Mouse (Mus musculus) testis, adult 2 months (tissue): ENCODE measurements around the gene Fkbp14. TPM values are rescaled to one million over a fixed set of nuclear protein-coding genes. Genes with fewer than 3 reads are reported as not detected.
A peak's percentile ranks its signal among the peaks of the same experiment; 100 is the strongest.

Experiments
- H3K27ac ChIP-seq: fragments of 200-500 bp; 2 replicates; pipeline ENCODE4 v1.5.1; 2012; ENCODE audit warnings: low read depth, low read length; ENCODE audit not compliant: control insufficient read depth, insufficient read depth
- H3K27me3 ChIP-seq: fragments of 200-500 bp; 2 replicates; pipeline ENCODE4 v1.6.1; 2012; ENCODE audit warnings: mild to moderate bottlenecking, low read length, moderate library complexity; ENCODE audit not compliant: control insufficient read depth, insufficient read depth
- H3K36me3 ChIP-seq: fragments of 200-500 bp; 2 replicates; pipeline ENCODE4 v1.6.1; 2012; ENCODE audit warnings: mild to moderate bottlenecking, low read length; ENCODE audit not compliant: control insufficient read depth, insufficient read depth
- H3K4me1 ChIP-seq: fragments of 200-500 bp; 2 replicates; pipeline ENCODE4 v1.6.1; 2012; ENCODE audit warnings: low read length; ENCODE audit not compliant: control insufficient read depth, insufficient read depth
- H3K4me3 ChIP-seq: fragments of 200-500 bp; 2 replicates; pipeline ENCODE4 v1.5.1; 2012; ENCODE audit warnings: low read depth, mild to moderate bottlenecking, low read length, moderate library complexity, mixed read lengths; ENCODE audit not compliant: control insufficient read depth
- CTCF ChIP-seq: fragments of 200-500 bp; IDR thresholded peaks from 2 replicates; pipeline ENCODE4 v1.5.1; 2012; ENCODE audit warnings: low read depth, mild to moderate bottlenecking, inconsistent platforms, low read length, moderate library complexity; ENCODE audit not compliant: control insufficient read depth, insufficient read depth, insufficient replicate concordance
- POLR2A ChIP-seq: fragments of 200-500 bp; IDR thresholded peaks from 2 replicates; pipeline ENCODE4 v1.6.1; 2012; ENCODE audit warnings: low read depth, mild to moderate bottlenecking, inconsistent platforms, low read length, moderate library complexity; ENCODE audit not compliant: control insufficient read depth
- polyA plus RNA-seq: library from polyadenylated mRNA; depleted of rRNA; stranded (reverse); fragments of >200 nt; gene quantifications from 2 replicates; pipeline ENCODE4 v1.2.3, GENCODE M21; 2012

Fkbp14 gene
- polyA plus RNA-seq, 1 experiment, result 10.6 TPM

DNA sequence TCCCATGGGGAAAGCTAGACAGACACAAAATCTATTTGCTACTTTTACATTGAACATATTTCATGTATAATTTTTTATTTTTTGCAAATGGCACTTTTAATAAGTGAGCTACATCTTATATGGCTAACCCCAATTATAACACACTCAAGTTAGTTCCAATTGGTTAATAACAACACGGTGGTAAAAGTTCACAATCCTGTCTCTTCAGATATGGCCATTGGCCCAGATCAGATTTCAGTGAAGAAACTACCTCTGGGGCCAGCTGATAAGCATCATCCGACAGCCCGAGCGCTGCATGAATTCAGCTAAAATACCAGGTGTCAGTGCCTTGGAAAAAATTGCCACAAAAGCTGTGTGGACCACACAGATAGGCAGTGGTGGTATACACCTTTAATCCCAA lies 9.4 kb downstream of the Fkbp14 start:
- Histone ChIP-seq H3K4me3 (no peak overlapping the region), H3K27me3 (no peaks in the 10 kb centered on the region), H3K36me3 (no peaks in the 10 kb centered on the region), H3K4me1 (no peaks in the 10 kb centered on the region; the same call in 1 of the 2 replicates), H3K27ac (no peak overlapping the region)
- TF ChIP-seq CTCF, result no peak
- TF ChIP-seq POLR2A, result no peak

GRCm38 (mm10) chr6:54586911-54587310 lies 10.2 kb downstream of the Fkbp14 start:
- no peak overlapping the region for H3K4me3 ChIP-seq
- no peaks in the 10 kb centered on the region for H3K27me3 ChIP-seq
- no peak overlapping the region for H3K27ac ChIP-seq
- no peaks in the 10 kb centered on the region for H3K36me3 ChIP-seq
- no peaks in the 10 kb centered on the region for H3K4me1 ChIP-seq
- no peak for TF ChIP-seq POLR2A
- no peak for TF ChIP-seq CTCF

GRCm38 (mm10) chr6:54586175-54586574 lies 10.9 kb downstream of the Fkbp14 start:
- Histone ChIP-seq H3K4me3 (no peak overlapping the region), H3K27me3 (no peaks in the 10 kb centered on the region), H3K36me3 (no peaks in the 10 kb centered on the region), H3K27ac (no peak overlapping the region), H3K4me1 (no peaks in the 10 kb centered on the region)
- TF ChIP-seq POLR2A (no peak), CTCF (no peak)

- no peak for TF ChIP-seq CTCF
- TF ChIP-seq POLR2A, result no peak
- 0 out of 2 replicates have a peak overlapping the region, but pooled peaks have one; percentile 13 for H3K27ac ChIP-seq
- H3K4me1 ChIP-seq, result no peaks in the 10 kb centered on the region
- no peak overlapping the region for H3K4me3 ChIP-seq
- H3K36me3 ChIP-seq, result no peaks in the 10 kb centered on the region
- no peaks in the 10 kb centered on the region for H3K27me3 ChIP-seq
Measured at GRCm38 (mm10) chr6:54573218-54573955, 23.7 kb downstream of the Fkbp14 start.

DNA sequence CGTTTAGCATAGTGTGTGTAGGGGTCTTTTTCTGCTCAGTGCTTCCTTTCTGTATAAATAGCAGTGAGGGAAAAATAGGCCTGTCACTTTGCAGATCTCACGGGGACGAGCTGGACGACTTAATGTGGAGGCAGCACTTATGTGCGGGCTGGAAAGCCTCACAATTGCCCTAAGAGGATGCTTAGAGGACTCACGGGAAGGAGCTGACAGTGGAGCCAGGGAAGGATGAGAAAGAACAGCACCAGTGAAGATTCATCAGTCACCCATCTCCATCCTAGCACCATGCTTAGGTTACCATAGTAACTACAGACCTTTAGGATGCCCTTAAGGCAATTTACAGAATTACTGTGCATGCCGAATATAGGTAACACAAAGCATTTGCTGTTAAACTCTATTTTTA lies 27.3 kb downstream of the Fkbp14 start:
- Histone ChIP-seq H3K27ac (no peak overlapping the region), H3K27me3 (no peaks in the 10 kb centered on the region), H3K4me1 (peaks cover 2% of the 10 kb centered on the region), H3K4me3 (no peak overlapping the region), H3K36me3 (no peaks in the 10 kb centered on the region)
- TF ChIP-seq CTCF (no peak), POLR2A (no peak)

- TF ChIP-seq CTCF (no peak), POLR2A (no peak)
Measured at GRCm38 (mm10) chr6:54566546-54566919, 30.6 kb downstream of the Fkbp14 start.

DNA sequence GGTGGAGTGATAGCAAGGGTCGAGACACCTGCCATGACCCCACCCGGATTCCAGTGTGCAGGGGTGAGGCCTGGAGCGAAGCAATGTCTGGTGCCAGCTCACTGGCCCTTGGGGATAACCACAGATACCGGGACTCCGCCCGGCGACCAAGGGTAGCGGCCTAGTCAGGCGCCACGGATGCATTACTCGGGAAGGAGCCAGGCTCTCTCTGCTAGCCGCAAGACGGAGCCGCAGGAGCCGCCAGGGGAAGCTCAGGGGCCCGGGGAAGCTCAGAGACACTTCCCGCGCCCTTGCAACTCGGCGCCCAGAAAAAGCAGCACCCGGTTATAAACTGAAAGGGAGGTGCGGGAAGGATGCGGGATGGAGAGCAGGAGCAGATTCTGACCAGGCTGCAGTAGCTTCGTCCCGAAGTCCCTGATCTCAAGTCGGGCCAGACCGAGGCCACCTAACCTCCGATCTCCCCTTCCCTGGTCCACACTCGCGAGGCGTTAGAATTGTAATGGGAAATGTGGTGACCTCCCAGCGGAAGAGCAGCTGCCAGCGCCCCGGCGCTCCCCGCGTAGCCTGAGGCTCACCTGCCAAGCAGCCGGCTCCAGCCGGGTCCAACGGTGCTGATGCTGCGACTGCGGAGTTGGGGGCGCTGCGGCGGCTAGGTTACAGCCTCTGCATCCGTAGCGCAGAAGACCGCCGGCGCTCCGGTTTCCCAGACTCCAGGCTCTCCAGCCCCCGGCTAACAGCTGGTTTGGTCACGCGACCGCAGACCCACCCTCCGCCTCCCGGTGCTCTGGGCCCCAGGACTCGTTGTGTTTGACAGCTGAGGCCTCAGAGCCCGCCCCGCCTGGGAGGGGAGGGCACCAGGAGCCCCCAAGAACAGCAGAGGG lies 31.2 kb downstream of the Fkbp14 start, which contains the start of gene Scrn1:
Gene Scrn1, minus strand, starts transcription at position 825 of the 881 bp plus-strand sequence.
- peak within 1 kb of the TSS; percentile 74 for H3K4me3 ChIP-seq
- H3K4me1 ChIP-seq, result peaks cover 2% of the 10 kb centered on the region
- no peaks in the 10 kb centered on the region for H3K27me3 ChIP-seq
- TF ChIP-seq CTCF (no peak), POLR2A (no peak)
- H3K27ac ChIP-seq, result peak within 1 kb of the TSS; percentile 2
- H3K36me3 ChIP-seq, result no peaks in the 10 kb centered on the region

More at GRCm38 (mm10) chr6:54566546-54566919, 30.6 kb downstream of the Fkbp14 start:
- no peaks in the 10 kb centered on the region for H3K27me3 ChIP-seq
- H3K4me1 ChIP-seq, result peaks cover 2% of the 10 kb centered on the region
- H3K27ac ChIP-seq, result no peak overlapping the region
- H3K36me3 ChIP-seq, result no peaks in the 10 kb centered on the region
- H3K4me3 ChIP-seq, result peak overlapping the region; percentile 74
